Mouse (Mus musculus): ENCODE results near the gene A030005K14Rik. TPM values are rescaled to one million over a fixed set of nuclear protein-coding genes. Genes with fewer than 3 reads are reported as not detected.

A030005K14Rik gene
- total RNA-seq (2017): not detected in 2 replicates

DNA sequence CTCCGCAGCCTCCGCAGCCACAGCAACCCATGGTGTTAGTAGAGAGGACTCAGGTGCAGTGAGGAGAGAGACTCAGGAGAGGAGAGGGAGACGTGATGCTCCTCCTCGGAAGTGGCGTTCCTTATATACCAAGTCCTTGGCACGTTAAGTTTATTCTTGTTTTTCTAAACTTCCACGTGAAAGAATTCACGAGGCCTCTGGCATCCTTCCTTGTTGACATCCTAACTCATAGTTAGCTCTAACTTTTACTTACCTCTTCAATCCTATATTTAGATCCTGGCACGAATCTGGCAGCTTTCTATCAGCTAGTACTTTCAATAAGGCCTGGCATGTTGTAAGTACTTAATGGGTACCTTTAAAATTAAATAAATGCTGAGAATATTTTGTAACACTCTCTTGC, at the start of gene A030005K14Rik:
Gene A030005K14Rik, minus strand, starts transcription at position 101 of the 400 bp plus-strand sequence.
- ATAC-seq (replicated peaks; ENCODE audit: low read depth, poor library complexity, severe bottlenecking): no peak

DNA sequence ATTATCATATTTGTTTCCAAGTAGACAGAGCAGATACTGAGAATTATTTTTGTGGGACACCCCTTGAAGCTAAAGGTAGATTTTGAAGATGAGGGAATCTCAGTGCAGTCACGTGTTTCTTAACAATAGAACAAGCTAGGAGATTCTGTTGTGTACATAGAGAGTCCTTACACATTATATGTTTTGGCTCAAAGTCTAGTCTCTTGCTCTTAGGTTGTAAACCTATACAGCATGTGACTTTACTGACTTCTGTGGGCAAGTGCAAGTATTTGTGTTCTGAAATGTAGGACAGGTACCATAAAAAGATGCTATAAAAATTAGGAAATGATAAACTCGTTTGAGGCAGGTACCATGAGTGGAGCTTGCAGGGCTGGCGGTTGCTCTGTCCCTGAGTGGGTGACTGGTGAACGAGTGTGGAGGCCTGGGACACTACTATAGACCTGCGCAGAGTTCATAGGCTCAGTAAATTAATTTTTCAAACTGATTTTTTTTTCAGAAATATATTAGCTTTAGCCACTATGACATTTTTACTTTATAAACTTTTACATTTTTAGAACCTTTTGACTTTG, 48.3 kb upstream of the A030005K14Rik start:
- no peak for ATAC-seq (replicated peaks; ENCODE audit: low read depth, poor library complexity, severe bottlenecking)

- no peak for ATAC-seq (replicated peaks; ENCODE audit: low read depth, poor library complexity, severe bottlenecking)
Observed at GRCm38 (mm10) chr1:83105464-83105863, 46.3 kb upstream of the A030005K14Rik start.

DNA sequence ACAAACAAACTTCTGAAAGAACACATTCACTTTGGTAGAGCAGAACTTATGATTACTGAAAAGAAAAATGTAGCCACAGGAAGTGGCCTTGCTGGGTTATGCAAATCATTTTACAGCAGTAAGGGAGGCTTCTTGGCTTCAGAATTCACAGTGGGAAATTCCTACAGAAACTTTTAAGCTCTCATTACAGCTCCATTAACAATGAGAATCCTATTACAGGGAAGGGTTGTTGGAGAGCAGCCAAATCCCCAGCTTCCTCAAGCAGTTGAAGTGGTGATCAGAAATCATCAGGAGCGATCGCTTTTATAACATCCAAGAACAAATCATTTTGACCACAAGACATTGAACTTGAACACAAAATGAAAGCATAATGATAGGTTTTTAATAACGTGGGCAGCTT, 42.7 kb upstream of the A030005K14Rik start:
- no peak for ATAC-seq (replicated peaks; ENCODE audit: low read depth, poor library complexity, severe bottlenecking)

GRCm38 (mm10) chr1:83099580-83100137, 40.5 kb upstream of the A030005K14Rik start:
- no peak for ATAC-seq (replicated peaks; ENCODE audit: low read depth, poor library complexity, severe bottlenecking)

- no peak for ATAC-seq (replicated peaks; ENCODE audit: low read depth, poor library complexity, severe bottlenecking)
Observed at GRCm38 (mm10) chr1:83099160-83099559, 40.0 kb upstream of the A030005K14Rik start.

GRCm38 (mm10) chr1:83096935-83097334, 37.8 kb upstream of the A030005K14Rik start:
- ATAC-seq (replicated peaks; ENCODE audit: low read depth, poor library complexity, severe bottlenecking): no peak

- no peak for ATAC-seq (replicated peaks; ENCODE audit: low read depth, poor library complexity, severe bottlenecking)
Observed at GRCm38 (mm10) chr1:83091268-83091667, 32.1 kb upstream of the A030005K14Rik start.

DNA sequence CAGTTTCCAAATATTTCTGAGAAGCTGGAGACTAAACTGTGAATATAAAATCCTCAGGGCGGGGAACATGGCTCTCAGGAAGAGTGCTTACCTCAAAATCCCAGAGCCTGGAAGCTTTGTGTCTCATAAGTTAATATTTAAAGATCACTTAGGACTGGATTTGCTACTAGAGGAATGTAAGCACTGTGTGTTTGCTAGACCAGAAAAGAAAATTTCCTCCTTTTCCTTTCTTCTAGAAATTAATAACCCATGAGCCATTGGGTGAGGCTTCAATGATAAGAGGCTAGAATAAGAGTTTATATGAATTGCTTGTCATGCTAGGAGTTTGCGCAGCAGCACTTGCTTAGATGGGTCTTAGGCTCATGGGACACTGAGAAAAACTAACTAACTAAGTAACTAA, 25.6 kb upstream of the A030005K14Rik start:
- no peak for ATAC-seq (replicated peaks; ENCODE audit: low read depth, poor library complexity, severe bottlenecking)

DNA sequence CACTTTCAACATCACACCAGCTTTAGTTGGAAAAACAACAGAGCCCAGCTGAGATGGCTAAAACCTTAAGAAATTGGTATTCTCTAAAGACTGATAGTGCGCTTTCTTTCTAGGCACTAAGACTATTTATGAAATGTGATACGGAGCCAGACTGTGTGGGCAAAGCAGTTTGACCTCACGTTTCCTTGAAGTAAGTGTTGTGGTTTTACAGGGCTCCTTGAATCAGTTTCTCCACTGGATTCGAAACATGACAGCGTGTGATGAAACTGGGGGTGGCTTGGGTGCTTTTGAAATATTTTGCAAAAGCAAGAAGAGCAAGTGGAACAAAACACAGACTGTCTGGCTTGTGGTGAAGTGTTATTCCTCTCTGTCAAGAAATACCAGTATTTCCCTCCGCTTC, 17.8 kb upstream of the A030005K14Rik start:
- 0 out of 2 replicates have a peak, but pooled peaks have one; percentile 7 for ATAC-seq (replicated peaks; ENCODE audit: low read depth, poor library complexity, severe bottlenecking)

- ATAC-seq (replicated peaks; ENCODE audit: low read depth, poor library complexity, severe bottlenecking): peak; percentile 98
Observed at GRCm38 (mm10) chr1:83076190-83076917, 17.2 kb upstream of the A030005K14Rik start.

- no peak for ATAC-seq (replicated peaks; ENCODE audit: low read depth, poor library complexity, severe bottlenecking)
Observed at GRCm38 (mm10) chr1:83075526-83076189, 16.5 kb upstream of the A030005K14Rik start.

- no peak for ATAC-seq (replicated peaks; ENCODE audit: low read depth, poor library complexity, severe bottlenecking)
Observed at GRCm38 (mm10) chr1:83067205-83067604, 8.0 kb upstream of the A030005K14Rik start.

DNA sequence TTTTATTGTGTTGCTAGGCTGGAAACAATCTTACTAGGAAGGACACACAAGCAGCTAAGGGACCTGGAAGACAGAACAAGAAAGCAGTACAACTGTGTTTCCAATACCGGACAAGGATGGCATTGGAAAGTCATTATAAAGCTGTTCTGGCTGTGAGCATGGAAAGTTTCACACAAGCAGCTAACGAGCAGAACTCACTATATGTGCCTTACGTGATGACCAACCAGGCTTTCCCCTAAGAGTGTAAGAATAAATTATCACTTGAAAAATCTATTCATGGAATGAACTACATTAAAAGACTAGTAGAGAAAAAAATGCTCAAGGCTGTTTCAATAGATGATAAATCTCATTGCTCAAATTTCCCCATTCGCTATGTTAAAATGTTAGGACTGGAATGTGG, 7.4 kb upstream of the A030005K14Rik start:
- ATAC-seq (replicated peaks; ENCODE audit: low read depth, poor library complexity, severe bottlenecking): no peak

GRCm38 (mm10) chr1:83064851-83065250, 5.7 kb upstream of the A030005K14Rik start:
- no peak for ATAC-seq (replicated peaks; ENCODE audit: low read depth, poor library complexity, severe bottlenecking)

DNA sequence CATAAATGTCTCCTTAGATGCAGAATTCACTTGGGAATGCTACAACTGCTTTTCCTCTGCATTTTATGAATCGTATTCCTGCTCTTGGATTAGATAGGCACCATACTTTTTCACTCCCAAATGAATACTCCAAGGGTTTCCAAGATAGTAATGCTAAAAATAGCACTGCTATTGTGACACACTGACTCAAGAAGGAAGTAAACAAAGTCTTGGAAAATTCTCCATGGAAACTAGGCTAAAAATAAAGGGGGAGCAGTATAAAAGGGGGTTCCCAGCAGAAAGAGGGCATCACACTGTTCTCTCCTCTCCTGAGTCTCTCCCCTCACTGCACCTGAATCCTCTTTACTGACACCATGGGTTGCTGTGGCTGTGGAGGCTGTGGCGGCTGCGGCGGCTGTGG, 1.5 kb upstream of the A030005K14Rik start, which contains the start of gene Krtap28-13:
Gene Krtap28-13, plus strand, starts transcription at position 288 of the 400 bp plus-strand sequence.
- ATAC-seq (replicated peaks; ENCODE audit: low read depth, poor library complexity, severe bottlenecking): no peak

GRCm38 (mm10) chr1:83058481-83058880, 697 bp downstream of the A030005K14Rik start:
- no peak for ATAC-seq (replicated peaks; ENCODE audit: low read depth, poor library complexity, severe bottlenecking)

- peak; percentile 80 for ATAC-seq (replicated peaks; ENCODE audit: low read depth, poor library complexity, severe bottlenecking)
Observed at GRCm38 (mm10) chr1:83044882-83045427, 14.2 kb downstream of the A030005K14Rik start, which contains the start of gene Gm47969. Gm47969 (plus strand) TSS chr1:83044932.

- no peak for ATAC-seq (replicated peaks; ENCODE audit: low read depth, poor library complexity, severe bottlenecking)
Observed at GRCm38 (mm10) chr1:83042380-83042779, 16.8 kb downstream of the A030005K14Rik start, which contains the start of gene Krtap28-10. Krtap28-10 (minus strand) TSS chr1:83042480.

DNA sequence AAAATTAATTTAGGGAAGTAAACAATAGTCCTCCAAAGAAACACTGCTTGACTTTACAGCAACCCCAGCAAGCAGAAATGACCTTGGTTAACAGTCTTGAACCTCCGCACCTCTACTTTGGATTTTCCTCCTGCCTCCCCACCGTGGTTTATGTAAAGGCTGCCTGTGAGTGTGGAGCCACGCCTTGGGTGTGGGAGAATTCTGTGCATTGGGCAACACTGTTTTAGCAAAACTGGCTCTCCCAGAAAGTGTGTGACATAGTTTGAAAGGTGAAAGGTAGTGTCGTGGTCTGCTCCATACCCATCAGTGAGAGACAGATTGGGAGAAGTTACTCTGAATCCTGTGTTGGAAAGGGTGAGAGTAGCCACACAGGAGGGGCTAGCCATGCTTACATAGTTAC, 20.1 kb downstream of the A030005K14Rik start:
- no peak for ATAC-seq (replicated peaks; ENCODE audit: low read depth, poor library complexity, severe bottlenecking)

All from common myeloid progenitor, adult 5-6 weeks (primary cell).